Mouse (Mus musculus) stomach, postnatal 0 days (tissue): ENCODE results near the gene Gpx4.

ENCODE experiments used
- CTCF ChIP-seq: IDR thresholded peaks from 2 replicates; pipeline ENCODE4 v1.5.1; 2016; ENCODE audit warnings: antibody characterized with exemption, low read depth, mild to moderate bottlenecking, moderate library complexity
- EP300 ChIP-seq: optimal IDR thresholded peaks from 2 replicates; pipeline ENCODE3; 2016; ENCODE audit warnings: antibody characterized with exemption

- no peak for TF ChIP-seq CTCF
- no peak for TF ChIP-seq EP300
These were observed 16.2 kb upstream of the Gpx4 start for GRCm38 (mm10) chr10:80030736-80031135.
